Mouse (Mus musculus) small intestine, adult 2 months (tissue): Measurements from ENCODE around the gene Pgm1. TPM values are rescaled to one million over a fixed set of nuclear protein-coding genes. Genes with fewer than 3 reads are reported as not detected.
A peak's percentile ranks its signal among the peaks of the same experiment; 100 is the strongest.

Source experiments
- H3K27ac ChIP-seq: fragments of 200-500 bp; 2 replicates; pipeline ENCODE4 v1.5.1; 2012; ENCODE audit warnings: low read depth, low read length, control low read depth, inconsistent platforms; ENCODE audit not compliant: insufficient read depth
- H3K27me3 ChIP-seq: fragments of 200-500 bp; 2 replicates; pipeline ENCODE4 v1.6.1; 2012; ENCODE audit warnings: mild to moderate bottlenecking, moderate library complexity, low read length, inconsistent platforms; ENCODE audit not compliant: control insufficient read depth, insufficient read depth
- H3K36me3 ChIP-seq: fragments of 200-500 bp; 2 replicates; pipeline ENCODE4 v1.6.1; 2012; ENCODE audit warnings: mild to moderate bottlenecking, low read length, control low read depth, inconsistent platforms; ENCODE audit not compliant: control insufficient read depth, insufficient read depth
- H3K4me1 ChIP-seq: fragments of 200-500 bp; 2 replicates; pipeline ENCODE4 v1.6.1; 2012; ENCODE audit warnings: low read length, inconsistent platforms, mixed read lengths; ENCODE audit not compliant: control insufficient read depth, insufficient read depth, insufficient read length
- H3K4me3 ChIP-seq: fragments of 200-500 bp; 2 replicates; pipeline ENCODE4 v1.5.1; 2012; ENCODE audit warnings: low read depth, mild to moderate bottlenecking, control low read depth, inconsistent platforms, low read length, moderate library complexity
- CTCF ChIP-seq: fragments of 200-500 bp; IDR thresholded peaks from 2 replicates; pipeline ENCODE4 v1.5.1; 2012; ENCODE audit warnings: low read depth, mild to moderate bottlenecking, control low read depth, inconsistent platforms, low read length, moderate library complexity, mixed read lengths; ENCODE audit not compliant: insufficient replicate concordance, insufficient read length; ENCODE audit errors: extremely low read depth
- POLR2A ChIP-seq: fragments of 200-500 bp; IDR thresholded peaks from 2 replicates; pipeline ENCODE4 v1.6.1; 2012; ENCODE audit warnings: low read depth, mild to moderate bottlenecking, control low read depth, inconsistent platforms, low read length, moderate library complexity
- WGBS: fragments of 180-500 bp; shearing (Covaris S2); methylation state at CpG from one replicate; pipeline ENCODE4 v1.1.7; 2018; 5-methylcytosine and 5-hydroxymethylcytosine counted together
- polyA plus RNA-seq: library from polyadenylated mRNA; depleted of rRNA; stranded (reverse); fragments of >200 nt; gene quantifications from 2 replicates; pipeline ENCODE4 v1.2.3, GENCODE M21; 2012

Pgm1 gene
- polyA plus RNA-seq, 1 experiment = 23.8 TPM

- TF ChIP-seq POLR2A (no peak), CTCF (no peak)
- Histone ChIP-seq H3K27ac (no peak overlapping the region), H3K4me1 (peaks cover 4% of the 10 kb centered on the region), H3K27me3 (no peaks in the 10 kb centered on the region), H3K4me3 (no peak overlapping the region), H3K36me3 (no peaks in the 10 kb centered on the region)
- 57% methylated on average over 10 of the region's 10 CpGs for WGBS
Measured at GRCm38 (mm10) chr4:99930518-99931239, 1.5 kb downstream of the Pgm1 start.

GRCm38 (mm10) chr4:99931240-99931580, 2.0 kb downstream of the Pgm1 start:
- Histone ChIP-seq H3K4me3 (no peak overlapping the region), H3K4me1 (peaks cover 4% of the 10 kb centered on the region), H3K27ac (no peak overlapping the region), H3K27me3 (no peaks in the 10 kb centered on the region), H3K36me3 (no peaks in the 10 kb centered on the region)
- WGBS = 88% methylated on average over 11 of the region's 11 CpGs
- no peak for TF ChIP-seq POLR2A
- no peak for TF ChIP-seq CTCF

DNA sequence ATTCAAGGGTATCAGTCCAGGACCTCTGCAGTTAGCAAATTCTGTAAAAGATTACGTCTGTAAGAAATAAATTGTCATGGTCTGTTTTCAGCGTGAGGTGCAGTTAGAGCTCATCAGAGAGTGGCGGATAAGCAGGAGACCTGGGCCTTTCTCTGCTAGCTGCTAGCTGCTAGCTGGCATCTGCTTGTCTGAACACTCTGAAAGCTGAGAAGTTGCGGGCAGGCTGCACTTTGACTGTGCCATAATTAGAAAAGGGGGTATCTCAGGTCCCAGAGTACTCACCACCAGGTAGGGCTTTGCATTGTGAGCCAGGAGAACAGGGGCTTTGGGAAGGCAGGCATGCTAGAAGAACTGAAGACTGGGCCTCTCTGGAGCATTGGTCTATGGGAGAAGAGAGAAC, 2.6 kb downstream of the Pgm1 start:
- Histone ChIP-seq H3K27me3 (no peaks in the 10 kb centered on the region), H3K4me1 (peaks cover 4% of the 10 kb centered on the region), H3K27ac (no peak overlapping the region), H3K36me3 (no peaks in the 10 kb centered on the region), H3K4me3 (no peak overlapping the region)
- WGBS = 93% methylated on average over 4 of the region's 4 CpGs
- TF ChIP-seq CTCF (no peak), POLR2A (no peak)

DNA sequence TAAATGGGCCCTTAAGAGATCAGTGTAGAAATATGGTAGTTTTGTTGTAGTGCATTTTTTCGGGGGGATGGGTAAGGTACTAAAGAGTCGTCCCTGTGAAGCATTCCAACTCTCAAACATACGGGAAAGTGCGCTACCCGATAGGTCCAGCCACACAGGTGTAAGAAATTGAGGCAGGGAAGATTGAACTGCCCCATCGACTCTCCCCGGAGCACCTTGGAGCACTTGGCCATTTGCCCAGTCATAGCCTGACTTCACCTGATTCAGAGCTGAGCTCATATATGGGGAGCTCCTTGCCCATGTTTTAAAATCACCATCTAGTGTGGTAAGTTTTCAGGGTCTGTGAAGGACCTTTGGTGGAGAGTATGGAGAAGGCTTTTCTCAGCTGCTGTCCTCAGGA, 5.6 kb downstream of the Pgm1 start:
- TF ChIP-seq POLR2A (no peak), CTCF (no peak)
- Histone ChIP-seq H3K27me3 (no peaks in the 10 kb centered on the region), H3K4me3 (no peak overlapping the region), H3K27ac (no peak overlapping the region), H3K4me1 (peaks cover 4% of the 10 kb centered on the region), H3K36me3 (no peaks in the 10 kb centered on the region)
- 65% methylated on average over 7 of the region's 7 CpGs for WGBS

DNA sequence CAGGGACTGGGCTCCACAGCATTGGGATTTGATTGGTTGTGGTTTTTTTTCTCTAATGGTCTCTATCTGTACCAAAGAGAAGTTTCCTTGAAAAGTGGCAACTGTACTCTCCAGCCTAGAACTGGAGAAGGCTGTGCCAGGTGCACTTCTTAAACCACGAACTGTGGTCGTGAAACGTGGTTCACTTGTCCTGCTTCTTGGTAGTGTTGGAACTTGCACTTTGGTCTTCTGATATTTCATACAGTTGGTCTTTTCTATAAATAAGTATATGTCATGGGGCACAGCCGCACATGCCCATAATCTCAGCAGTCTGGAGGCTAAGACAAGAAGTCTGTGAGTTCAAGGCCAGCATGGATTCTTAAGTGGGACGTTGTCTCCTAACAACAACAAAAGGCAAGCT, 7.1 kb downstream of the Pgm1 start:
- TF ChIP-seq POLR2A (no peak), CTCF (no peak)
- Histone ChIP-seq H3K27me3 (no peaks in the 10 kb centered on the region), H3K36me3 (no peaks in the 10 kb centered on the region), H3K4me3 (no peak overlapping the region), H3K27ac (no peak overlapping the region), H3K4me1 (no peaks in the 10 kb centered on the region; the same call in 1 of the 2 replicates)
- 71% methylated on average over 5 of the region's 5 CpGs for WGBS

- TF ChIP-seq POLR2A (no peak), CTCF (no peak)
- no peak overlapping the region for H3K4me3 ChIP-seq
- no peaks in the 10 kb centered on the region for H3K27me3 ChIP-seq
- no peak overlapping the region for H3K27ac ChIP-seq
- WGBS = 75% methylated on average over 16 of the region's 16 CpGs
- H3K4me1 ChIP-seq = peaks cover 5% of the 10 kb centered on the region
- H3K36me3 ChIP-seq = no peaks in the 10 kb centered on the region
Measured at GRCm38 (mm10) chr4:99939711-99940505, 10.7 kb downstream of the Pgm1 start.

DNA sequence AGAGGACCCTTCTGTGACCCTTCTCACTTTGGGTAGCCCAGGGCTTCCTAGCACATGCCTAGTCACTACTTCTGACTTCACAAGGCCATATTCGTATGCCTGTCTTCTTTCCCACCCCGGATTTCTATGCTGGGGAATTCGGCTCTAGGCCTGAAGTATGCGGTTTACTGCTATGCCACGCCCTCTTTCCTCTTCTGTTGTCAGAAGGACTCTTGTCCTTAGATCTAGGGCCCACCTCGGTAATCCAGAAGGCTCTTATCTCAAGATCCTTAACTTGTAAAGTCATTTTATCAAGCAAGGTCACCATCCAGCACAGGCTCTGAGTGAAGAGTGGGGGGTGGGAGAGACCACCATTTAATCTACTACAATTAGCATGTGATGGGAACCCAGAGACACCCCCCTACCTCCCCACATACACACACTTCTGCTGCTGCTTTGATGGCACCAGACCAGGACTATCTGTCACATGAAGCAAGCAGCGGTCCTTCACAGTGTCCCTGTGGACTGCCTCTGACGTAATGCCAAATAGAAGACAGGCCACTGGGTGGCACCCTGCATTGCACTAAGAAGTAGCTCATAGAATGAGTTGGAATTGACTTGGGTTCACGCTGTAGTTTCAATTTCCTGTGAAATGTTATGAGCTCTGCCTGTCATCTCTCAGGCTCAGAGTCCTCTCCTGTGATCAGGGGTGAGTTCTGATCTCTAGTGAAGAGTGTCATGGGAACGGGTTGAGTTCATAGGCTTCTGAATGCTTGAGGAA, 12.6 kb downstream of the Pgm1 start:
- H3K4me3 ChIP-seq = no peak overlapping the region
- TF ChIP-seq POLR2A = no peak
- TF ChIP-seq CTCF = 0 out of 2 replicates have a peak, but pooled peaks have one; percentile 11
- H3K27ac ChIP-seq = no peak overlapping the region
- H3K4me1 ChIP-seq = peaks cover 5% of the 10 kb centered on the region
- no peaks in the 10 kb centered on the region for H3K27me3 ChIP-seq
- WGBS = 26% methylated on average over 10 of the region's 10 CpGs
- no peaks in the 10 kb centered on the region for H3K36me3 ChIP-seq
